Mouse (Mus musculus) ES-E14 (cell line): ENCODE results near the gene Sema3b. TPM values are rescaled to one million over a fixed set of nuclear protein-coding genes. Genes with fewer than 3 reads are reported as not detected.

Experiments used
- DNase-seq: peaks from one replicate; pipeline ENCODE4 v3.0.0-alpha.2; 2013; ENCODE audit warnings: low read depth, low spot score
- H3K27ac ChIP-seq: 2 replicates; pipeline ENCODE4 v1.5.1; 2012; ENCODE audit warnings: low read depth, mild to moderate bottlenecking, low read length, moderate library complexity, mixed read lengths; ENCODE audit not compliant: poor library complexity, insufficient read depth, severe bottlenecking
- H3K36me3 ChIP-seq: 2 replicates; pipeline ENCODE4 v1.6.1; 2012; ENCODE audit warnings: mild to moderate bottlenecking, low read length, moderate library complexity, mixed read lengths; ENCODE audit not compliant: control insufficient read depth, poor library complexity, insufficient read depth, severe bottlenecking
- H3K4me1 ChIP-seq, 2 experiments: fragments of 150-350 bp in 1 of 2; sonication (generic) in 1 of 2; 2 replicates each; pipeline ENCODE4 v1.6.1; 2012; ENCODE audit warnings: low read length in 2 of 2, mild to moderate bottlenecking in 1 of 2, mixed read lengths in 1 of 2; ENCODE audit not compliant: control insufficient read depth in 2 of 2, insufficient read depth in 2 of 2, poor library complexity in 1 of 2
- H3K4me3 ChIP-seq, 2 experiments: fragments of 150-350 bp in 1 of 2; sonication (generic) in 1 of 2; 2 replicates each; pipeline ENCODE4 v1.5.1; 2012; ENCODE audit warnings: low read length in 2 of 2, low read depth in 1 of 2, mild to moderate bottlenecking in 1 of 2, mixed read lengths in 1 of 2; ENCODE audit not compliant: insufficient read depth in 1 of 2, poor library complexity in 1 of 2, severe bottlenecking in 1 of 2
- H3K9ac ChIP-seq: 2 replicates; pipeline ENCODE4 v1.6.1; 2012; ENCODE audit warnings: low read depth, mild to moderate bottlenecking, low read length, mixed read lengths; ENCODE audit not compliant: poor library complexity, insufficient read depth, severe bottlenecking
- H3K9me3 ChIP-seq: fragments of 150-350 bp; sonication (generic); 2 replicates; pipeline ENCODE4 v1.6.1; 2012; ENCODE audit warnings: low read depth, mild to moderate bottlenecking, low read length; ENCODE audit not compliant: control insufficient read depth, insufficient read depth
- CHD2 ChIP-seq: IDR thresholded peaks from 2 replicates; pipeline ENCODE4 v1.6.1; 2014; ENCODE audit warnings: mild to moderate bottlenecking, low read depth, low read length, inconsistent platforms
- HCFC1 ChIP-seq: IDR thresholded peaks from 2 replicates; pipeline ENCODE4 v1.6.1; 2012; ENCODE audit warnings: low read length, inconsistent platforms, borderline replicate concordance; ENCODE audit not compliant: insufficient read depth
- MAFK ChIP-seq: IDR thresholded peaks from 2 replicates; pipeline ENCODE4 v1.6.1; 2014; ENCODE audit warnings: mild to moderate bottlenecking, low read depth, low read length, inconsistent platforms; ENCODE audit not compliant: insufficient read depth
- ZC3H11A ChIP-seq: IDR thresholded peaks from 2 replicates; pipeline ENCODE4 v1.6.1; 2012; ENCODE audit warnings: low read depth, mild to moderate bottlenecking, inconsistent platforms, low read length, borderline replicate concordance
- ZNF384 ChIP-seq: IDR thresholded peaks from 2 replicates; pipeline ENCODE4 v1.6.1; 2012; ENCODE audit warnings: low read depth, low read length, inconsistent platforms
- in situ Hi-C, 2 experiments: fragments of 600-800 bp; cut with MboI; formaldehyde crosslinking; loops; one replicate each; pipeline ENCODE4 v1.15.1; 2025; ENCODE audit warnings: low sequenced_read_pairs in 2 of 2, inconsistent platforms in 1 of 2; ENCODE audit not compliant: unreplicated experiment in 2 of 2
- total RNA-seq: library from RNA; depleted of rRNA; stranded (reverse); fragments of 300-350 nt; gene quantifications from 2 replicates; pipeline ENCODE4 v1.2.3, GENCODE M21; 2012

The Sema3b gene
- total RNA-seq, 1 experiment: 7.4 TPM

- Histone ChIP-seq H3K9me3 (no peaks in the 10 kb centered on the region), H3K4me3 (peak overlapping the region; percentile 92 to 97), H3K36me3 (peaks cover 1% of the 10 kb centered on the region; the same call in 1 of the 2 replicates), H3K27ac (no peak overlapping the region), H3K4me1 (peaks cover 4 to 23% of the 10 kb centered on the region in 2 experiments; a peak in 3 of 4 replicates), H3K9ac (peak overlapping the region; percentile 91)
- in situ Hi-C loops: no loop called here
- TF ChIP-seq MAFK: no peak
- no peak for DNase-seq
Observed at GRCm38 (mm10) chr9:107634406-107635278, 25.6 kb upstream of the Sema3b start.

GRCm38 (mm10) chr9:107633661-107634405, 24.8 kb upstream of the Sema3b start:
- no peaks in the 10 kb centered on the region for H3K9me3 ChIP-seq
- H3K27ac ChIP-seq: no peak overlapping the region
- no peak for DNase-seq
- TF ChIP-seq ZNF384 (no peak), CHD2 (no peak), ZC3H11A (no peak), HCFC1 (no peak), MAFK (no peak)
- peak overlapping the region; percentile 91 for H3K9ac ChIP-seq
- peak overlapping the region; percentile 92 to 97 for H3K4me3 ChIP-seq
- H3K4me1 ChIP-seq: peaks cover 4 to 27% of the 10 kb centered on the region in 2 experiments; a peak in 3 of 4 replicates
- H3K36me3 ChIP-seq: peaks cover 1% of the 10 kb centered on the region; the same call in 1 of the 2 replicates
- in situ Hi-C loops: no loop called here

GRCm38 (mm10) chr9:107633091-107633660, 24.1 kb upstream of the Sema3b start:
- Histone ChIP-seq H3K9me3 (no peaks in the 10 kb centered on the region), H3K27ac (0 out of 2 replicates have a peak overlapping the region, but pooled peaks have one; percentile 9), H3K4me1 (peaks cover 7 to 33% of the 10 kb centered on the region in 2 experiments; a peak in 3 of 4 replicates), H3K4me3 (peak overlapping the region; percentile 92 to 97), H3K36me3 (peaks cover 1% of the 10 kb centered on the region; the same call in 1 of the 2 replicates), H3K9ac (peak overlapping the region; percentile 91; the same call in 1 of the 2 replicates)
- TF ChIP-seq ZNF384: no peak
- no peak for TF ChIP-seq CHD2
- TF ChIP-seq HCFC1: no peak
- TF ChIP-seq MAFK: no peak
- no peak for TF ChIP-seq ZC3H11A
- DNase-seq: no peak
- in situ Hi-C loops: no loop called here

GRCm38 (mm10) chr9:107632478-107632877, 23.4 kb upstream of the Sema3b start:
- DNase-seq: no peak
- in situ Hi-C loops: no loop called here
- Histone ChIP-seq H3K36me3 (peaks cover 1% of the 10 kb centered on the region; the same call in 1 of the 2 replicates), H3K27ac (no peak overlapping the region), H3K4me1 (peaks cover 10 to 40% of the 10 kb centered on the region in 2 experiments; a peak in 3 of 4 replicates), H3K9ac (peak overlapping the region; percentile 91; the same call in 1 of the 2 replicates), H3K4me3 (peak overlapping the region; percentile 92 to 97; a peak in 3 of 4 replicates), H3K9me3 (no peaks in the 10 kb centered on the region)
- TF ChIP-seq ZC3H11A (no peak), MAFK (no peak), HCFC1 (no peak), ZNF384 (no peak), CHD2 (no peak)
